Mouse (Mus musculus): ENCODE measurements around the gene Csf3r. TPM values are rescaled to one million over a fixed set of nuclear protein-coding genes. Genes with fewer than 3 reads are reported as not detected.

Gene Csf3r
- polyA plus RNA-seq, 1 experiment, result not detected

DNA sequence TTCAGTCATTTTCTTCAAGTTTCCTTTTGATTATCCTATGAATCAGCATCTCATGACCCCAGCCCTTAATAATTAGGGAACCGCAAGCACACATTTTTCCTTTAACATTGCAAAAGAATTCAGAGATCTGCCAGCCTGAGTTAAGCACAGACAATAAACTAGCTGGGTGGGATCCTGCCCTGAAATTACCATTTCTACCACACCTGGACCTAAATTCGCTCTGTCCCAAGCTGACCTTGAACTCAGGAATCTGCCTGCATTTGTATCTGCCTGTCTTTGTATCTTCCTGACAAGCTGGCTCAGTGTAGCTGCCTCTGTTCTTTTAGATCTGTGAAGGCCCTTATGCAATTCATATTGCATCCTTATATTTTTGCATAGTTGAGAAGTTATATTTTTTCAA lies 26.5 kb upstream of the Csf3r start:
- no peak overlapping the region for H3K27ac ChIP-seq (ENCODE audit: insufficient read depth, low read depth, low read length)
- TF ChIP-seq POLR2A (IDR thresholded peaks at IDR 0.05; ENCODE audit: insufficient read depth, low read depth, low read length), result no peak
- H3K4me1 ChIP-seq (ENCODE audit: control insufficient read depth, insufficient read depth, low read length), result no peaks in the 10 kb centered on the region
- whole genome bisulfite sequencing, result 93% methylated on average over 2 of the region's 2 CpGs
- H3K4me3 ChIP-seq (ENCODE audit: insufficient read depth, low read depth, low read length), result no peak overlapping the region

- WGBS, result 85% methylated on average over 12 of the region's 12 CpGs
- Histone ChIP-seq H3K4me1 (ENCODE audit: control insufficient read depth, insufficient read depth, low read length) (no peaks in the 10 kb centered on the region), H3K27ac (ENCODE audit: insufficient read depth, low read depth, low read length) (no peak overlapping the region), H3K4me3 (ENCODE audit: insufficient read depth, low read depth, low read length) (no peak overlapping the region)
- TF ChIP-seq POLR2A (IDR thresholded peaks at IDR 0.05; ENCODE audit: insufficient read depth, low read depth, low read length) (no peak), CTCF (IDR thresholded peaks at IDR 0.05; ENCODE audit: insufficient read depth, low read depth, low read length) (no peak)
Observed at GRCm38 (mm10) chr4:126001311-126002199, 22.8 kb upstream of the Csf3r start.

- no peak overlapping the region for H3K4me3 ChIP-seq (ENCODE audit: insufficient read depth, low read depth, low read length)
- H3K4me1 ChIP-seq (ENCODE audit: control insufficient read depth, insufficient read depth, low read length), result no peaks in the 10 kb centered on the region
- 85% methylated on average over 7 of the region's 7 CpGs for WGBS
- no peak overlapping the region for H3K27ac ChIP-seq (ENCODE audit: insufficient read depth, low read depth, low read length)
- no peak for TF ChIP-seq POLR2A (IDR thresholded peaks at IDR 0.05; ENCODE audit: insufficient read depth, low read depth, low read length)
- TF ChIP-seq CTCF (IDR thresholded peaks at IDR 0.05; ENCODE audit: insufficient read depth, low read depth, low read length), result no peak
Observed at GRCm38 (mm10) chr4:126017676-126018332, 6.5 kb upstream of the Csf3r start.

- 78% methylated on average over 11 of the region's 11 CpGs for WGBS
- Histone ChIP-seq H3K4me1 (ENCODE audit: control insufficient read depth, insufficient read depth, low read length) (no peaks in the 10 kb centered on the region), H3K27ac (ENCODE audit: insufficient read depth, low read depth, low read length) (no peak overlapping the region), H3K4me3 (ENCODE audit: insufficient read depth, low read depth, low read length) (no peak overlapping the region)
- TF ChIP-seq POLR2A (IDR thresholded peaks at IDR 0.05; ENCODE audit: insufficient read depth, low read depth, low read length) (no peak), CTCF (IDR thresholded peaks at IDR 0.05; ENCODE audit: insufficient read depth, low read depth, low read length) (no peak)
Observed at GRCm38 (mm10) chr4:126018966-126019538, 5.3 kb upstream of the Csf3r start.

- Histone ChIP-seq H3K4me3 (ENCODE audit: insufficient read depth, low read depth, low read length) (no peak overlapping the region), H3K4me1 (ENCODE audit: control insufficient read depth, insufficient read depth, low read length) (no peaks in the 10 kb centered on the region), H3K27ac (ENCODE audit: insufficient read depth, low read depth, low read length) (no peak overlapping the region)
- WGBS, result 79% methylated on average over 5 of the region's 5 CpGs
- no peak for TF ChIP-seq CTCF (IDR thresholded peaks at IDR 0.05; ENCODE audit: insufficient read depth, low read depth, low read length)
- no peak for TF ChIP-seq POLR2A (IDR thresholded peaks at IDR 0.05; ENCODE audit: insufficient read depth, low read depth, low read length)
Observed at GRCm38 (mm10) chr4:126025801-126026200, 1.5 kb downstream of the Csf3r start.

- 97% methylated on average over 3 of the region's 3 CpGs for WGBS
Observed at GRCm38 (mm10) chr4:126027980-126028379, 3.6 kb downstream of the Csf3r start.

GRCm38 (mm10) chr4:126029042-126029441 lies 4.7 kb downstream of the Csf3r start:
- no peaks in the 10 kb centered on the region for H3K4me1 ChIP-seq (ENCODE audit: control insufficient read depth, insufficient read depth, low read length)
- no peak overlapping the region for H3K27ac ChIP-seq (ENCODE audit: insufficient read depth, low read depth, low read length)
- WGBS, result 84% methylated on average over 3 of the region's 3 CpGs
- TF ChIP-seq CTCF (IDR thresholded peaks at IDR 0.05; ENCODE audit: insufficient read depth, low read depth, low read length) (no peak), POLR2A (IDR thresholded peaks at IDR 0.05; ENCODE audit: insufficient read depth, low read depth, low read length) (no peak)
- no peak overlapping the region for H3K4me3 ChIP-seq (ENCODE audit: insufficient read depth, low read depth, low read length)

More at GRCm38 (mm10) chr4:126027980-126028379, 3.6 kb downstream of the Csf3r start:
- Histone ChIP-seq H3K4me1 (ENCODE audit: control insufficient read depth, insufficient read depth, low read length) (no peaks in the 10 kb centered on the region), H3K27ac (ENCODE audit: insufficient read depth, low read depth, low read length) (no peak overlapping the region), H3K4me3 (ENCODE audit: insufficient read depth, low read depth, low read length) (no peak overlapping the region)
- TF ChIP-seq CTCF (IDR thresholded peaks at IDR 0.05; ENCODE audit: insufficient read depth, low read depth, low read length), result no peak
- no peak for TF ChIP-seq POLR2A (IDR thresholded peaks at IDR 0.05; ENCODE audit: insufficient read depth, low read depth, low read length)

DNA sequence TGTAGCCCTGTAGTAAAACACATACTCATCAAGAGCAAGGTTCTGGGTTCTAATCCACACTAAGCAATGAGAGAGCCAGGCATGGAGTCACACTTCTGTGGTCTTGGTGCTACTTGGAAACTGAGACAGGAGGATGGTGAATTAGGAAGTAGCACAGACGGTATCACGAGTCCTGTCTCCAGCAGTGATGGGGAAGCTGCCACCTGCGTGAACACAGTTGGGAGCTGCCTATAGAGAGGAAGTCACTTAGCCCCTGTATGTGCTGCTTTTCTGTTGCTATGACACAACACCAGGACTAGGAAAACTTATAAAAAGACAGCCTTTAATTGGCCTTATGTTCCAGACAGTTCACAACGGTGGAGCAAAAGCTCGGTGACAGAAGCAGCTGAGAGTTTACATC lies 6.4 kb downstream of the Csf3r start:
- WGBS, result 53% methylated on average over 5 of the region's 5 CpGs

DNA sequence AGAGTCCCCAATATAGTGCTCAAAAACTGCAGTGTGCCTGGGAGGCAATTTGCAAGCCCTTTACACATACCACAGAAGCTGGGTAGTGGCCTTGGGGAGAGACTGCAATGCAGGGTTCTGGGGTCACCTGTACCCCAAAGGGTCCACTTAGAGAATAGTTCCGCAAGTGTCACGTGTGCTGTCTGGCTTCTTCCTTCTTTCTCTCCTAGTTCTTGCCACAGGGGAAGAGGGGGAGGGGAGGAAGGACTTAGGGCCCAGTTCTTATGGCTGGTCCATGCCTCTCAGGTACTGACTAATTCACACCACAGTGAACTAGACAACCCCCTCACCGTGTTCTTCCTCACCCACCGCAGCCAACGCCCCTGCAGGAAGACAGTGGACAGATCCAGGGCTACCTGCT lies 11.1 kb downstream of the Csf3r start:
- H3K4me1 ChIP-seq (ENCODE audit: control insufficient read depth, insufficient read depth, low read length), result no peaks in the 10 kb centered on the region
- no peak overlapping the region for H3K4me3 ChIP-seq (ENCODE audit: insufficient read depth, low read depth, low read length)
- H3K27ac ChIP-seq (ENCODE audit: insufficient read depth, low read depth, low read length), result no peak overlapping the region
- 80% methylated on average over 5 of the region's 5 CpGs for WGBS
- TF ChIP-seq POLR2A (IDR thresholded peaks at IDR 0.05; ENCODE audit: insufficient read depth, low read depth, low read length) (no peak), CTCF (IDR thresholded peaks at IDR 0.05; ENCODE audit: insufficient read depth, low read depth, low read length) (no peak)

More for the DNA sequence above, 6.4 kb downstream of the Csf3r start:
- H3K4me1 ChIP-seq (ENCODE audit: control insufficient read depth, insufficient read depth, low read length), result no peaks in the 10 kb centered on the region
- no peak for TF ChIP-seq POLR2A (IDR thresholded peaks at IDR 0.05; ENCODE audit: insufficient read depth, low read depth, low read length)
- TF ChIP-seq CTCF (IDR thresholded peaks at IDR 0.05; ENCODE audit: insufficient read depth, low read depth, low read length), result no peak
- no peak overlapping the region for H3K27ac ChIP-seq (ENCODE audit: insufficient read depth, low read depth, low read length)
- no peak overlapping the region for H3K4me3 ChIP-seq (ENCODE audit: insufficient read depth, low read depth, low read length)
